In genomic region chr5:118709847-118710251, GRCm38 (mm10) we compare ENCODE assay signal across 9 mouse cellular contexts.
DNase-seq lines count a peak whose midpoint lies in the region; ATAC-seq lines count a peak whose summit lies in the region.
"Had no signal": no experiment of that assay in that cellular context is flagged by ENCODE, and none has a peak within 500 bp of the region (broad histone marks: within the 10 kb centered on the region; RNA-seq: fewer than 3 reads in every experiment).

No protein-coding gene starts in this region.

- no peaks in the 10 kb centered on the region for H3K9me3 ChIP-seq in forebrain, embryonic 14.5 days (replicated peaks; ENCODE audit: control insufficient read depth, low read length)
- H3K9me3 ChIP-seq in forebrain, embryonic 11.5 days (ENCODE audit: control insufficient read depth, low read length) = no peaks in the 10 kb centered on the region
- H3K9me3 ChIP-seq in lung, embryonic 16.5 days (ENCODE audit: control insufficient read depth, low read length) = no peaks in the 10 kb centered on the region

- DNase-seq in forebrain, embryonic 14.5 days (ENCODE audit: low spot score) = peak; percentile 51
- no peak for DNase-seq in forebrain, embryonic 11.5 days (ENCODE audit: low spot score)
- peak; percentile 31 to 33 for DNase-seq in spleen, postnatal 36 days (ENCODE audit: low spot score in 2 of 2)
- DNase-seq in spleen, postnatal 4 days (ENCODE audit: low spot score in 2 of 2) = no peak
- DNase-seq in layer of hippocampus, adult 11-12 months (ENCODE audit: low spot score) = no peak
- no peak for DNase-seq in embryo, embryonic 9.5 days (ENCODE audit: extremely low spot score)
- DNase-seq in urinary bladder, postnatal 10 days (ENCODE audit: low spot score) = no peak
- DNase-seq: liver had no signal

- H3K4me2 ChIP-seq in forebrain, embryonic 14.5 days (ENCODE audit: low read length) = no peak overlapping the region
- H3K4me2 ChIP-seq in forebrain, embryonic 11.5 days (ENCODE audit: low read depth, low read length, severe bottlenecking) = no peak overlapping the region
- no peak overlapping the region for H3K4me2 ChIP-seq in lung, embryonic 16.5 days (ENCODE audit: low read depth, low read length)

- no peak overlapping the region for H3K27ac ChIP-seq in forebrain, embryonic 14.5 days (ENCODE audit: low read depth, low read length)
- no peak overlapping the region for H3K27ac ChIP-seq in forebrain, embryonic 11.5 days (ENCODE audit: low read depth, low read length)
- no peak overlapping the region for H3K27ac ChIP-seq in lung, embryonic 16.5 days (ENCODE audit: low read length)

- 77% methylated on average over 7 of the region's 7 CpGs for WGBS in forebrain, embryonic 14.5 days
- 78% methylated on average over 7 of the region's 7 CpGs for WGBS in forebrain, embryonic 11.5 days
- 59% methylated on average over 7 of the region's 7 CpGs for WGBS in lung, embryonic 16.5 days

- peaks cover 65% of the 10 kb centered on the region for H3K4me1 ChIP-seq in forebrain, embryonic 14.5 days (ENCODE audit: control insufficient read depth, insufficient read depth, low read length)
- peaks cover 4% of the 10 kb centered on the region; the same call in 1 of the 2 replicates for H3K4me1 ChIP-seq in forebrain, embryonic 11.5 days (replicated peaks; ENCODE audit: control insufficient read depth, insufficient read depth, low read length)
- H3K4me1 ChIP-seq in lung, embryonic 16.5 days (replicated peaks; ENCODE audit: control insufficient read depth, insufficient read depth, low read length) = peaks cover 29% of the 10 kb centered on the region

- H3K9ac ChIP-seq in forebrain, embryonic 14.5 days (ENCODE audit: low read length) = no peak overlapping the region
- H3K9ac ChIP-seq in forebrain, embryonic 11.5 days (ENCODE audit: low read length) = no peak overlapping the region
- H3K9ac ChIP-seq in lung, embryonic 16.5 days (ENCODE audit: low read length) = no peak overlapping the region

- H3K36me3 ChIP-seq in forebrain, embryonic 14.5 days (ENCODE audit: control insufficient read depth, insufficient read depth, low read length) = no peaks in the 10 kb centered on the region
- no peaks in the 10 kb centered on the region for H3K36me3 ChIP-seq in forebrain, embryonic 11.5 days (ENCODE audit: control insufficient read depth, insufficient read depth, low read length)
- H3K36me3 ChIP-seq in lung, embryonic 16.5 days (ENCODE audit: control insufficient read depth, insufficient read depth, low read length) = no peaks in the 10 kb centered on the region

- no peak overlapping the region for H3K4me3 ChIP-seq in forebrain, embryonic 14.5 days (ENCODE audit: low read depth, low read length)
- H3K4me3 ChIP-seq in forebrain, embryonic 11.5 days (ENCODE audit: low read depth, low read length) = no peak overlapping the region
- no peak overlapping the region for H3K4me3 ChIP-seq in lung, embryonic 16.5 days (ENCODE audit: low read length)

- H3K27me3 ChIP-seq in forebrain, embryonic 14.5 days (replicated peaks; ENCODE audit: control insufficient read depth, insufficient read depth, low read length) = no peaks in the 10 kb centered on the region
- no peaks in the 10 kb centered on the region for H3K27me3 ChIP-seq in forebrain, embryonic 11.5 days (ENCODE audit: control insufficient read depth, insufficient read depth, low read length)
- no peaks in the 10 kb centered on the region for H3K27me3 ChIP-seq in lung, embryonic 16.5 days (ENCODE audit: control insufficient read depth, insufficient read depth, low read depth, low read length)

- ATAC-seq in forebrain, embryonic 14.5 days = no peak
- ATAC-seq in forebrain, embryonic 11.5 days (replicated peaks; ENCODE audit: low FRiP score) = no peak
- ATAC-seq in lung, embryonic 16.5 days (ENCODE audit: low read depth) = peak; percentile 67

Comparison
In these comparisons a context has a peak if more than half of its experiments do, and no peak if none do; other contexts are left out.
1. DNase-seq: peak in forebrain, embryonic 14.5 days (single experiment) and spleen, postnatal 36 days (2 of 2); none in forebrain, embryonic 11.5 days (single experiment), spleen, postnatal 4 days (0 of 2), layer of hippocampus, adult 11-12 months (single experiment), embryo, embryonic 9.5 days (single experiment) and urinary bladder, postnatal 10 days (single experiment).